Mouse (Mus musculus) limb, embryonic 13.5 days (tissue): ENCODE results near the gene Tmem41a. TPM values are rescaled to one million over a fixed set of nuclear protein-coding genes. Genes with fewer than 3 reads are reported as not detected.
"Not testable (repeated sequence)": the region's sequence is repeated elsewhere in the genome, so short reads cannot be mapped to it uniquely, and the experiment has no call there.

ENCODE experiments used
- ATAC-seq: fragments of 200-750 bp; cut with Nextera tagmentation; 2 replicates; pipeline ENCODE4 v1.8.0; 2017; ENCODE audit warnings: low read depth, moderate number of reproducible peaks, moderate TSS enrichment; ENCODE audit not compliant: low FRiP score
- H3K27ac ChIP-seq: fragments of 300-500 bp; sonication (generic); 2 replicates; pipeline ENCODE4 v1.5.1; 2015; ENCODE audit warnings: inconsistent platforms, mild to moderate bottlenecking, moderate library complexity
- H3K27me3 ChIP-seq: fragments of 300-500 bp; sonication (generic); 2 replicates; pipeline ENCODE4 v1.6.1; 2015; ENCODE audit warnings: mild to moderate bottlenecking, inconsistent platforms
- H3K36me3 ChIP-seq: fragments of 300-500 bp; sonication (generic); 2 replicates; pipeline ENCODE4 v1.6.1; 2015; ENCODE audit warnings: inconsistent platforms, mild to moderate bottlenecking, moderate library complexity
- H3K4me1 ChIP-seq: fragments of 300-500 bp; sonication (generic); 2 replicates; pipeline ENCODE4 v1.6.1; 2015; ENCODE audit warnings: inconsistent platforms
- H3K4me2 ChIP-seq: fragments of 300-500 bp; sonication (generic); replicated peaks from 2 replicates; pipeline ENCODE4 v1.6.1; 2015; ENCODE audit warnings: inconsistent platforms, mild to moderate bottlenecking, moderate library complexity
- H3K4me3 ChIP-seq: fragments of 300-500 bp; sonication (generic); 2 replicates; pipeline ENCODE4 v1.5.1; 2015; ENCODE audit warnings: moderate library complexity, mild to moderate bottlenecking, inconsistent platforms
- H3K9ac ChIP-seq: fragments of 300-500 bp; sonication (generic); 2 replicates; pipeline ENCODE4 v1.6.1; 2015; ENCODE audit warnings: mild to moderate bottlenecking, inconsistent platforms
- H3K9me3 ChIP-seq: fragments of 300-500 bp; sonication (generic); 2 replicates; pipeline ENCODE4 v1.6.1; 2016; ENCODE audit warnings: inconsistent platforms
- WGBS: fragments of 180-500 bp; shearing (Covaris S2); methylation state at CpG from one replicate; pipeline ENCODE4 v1.1.7; 2015; 5-methylcytosine and 5-hydroxymethylcytosine counted together
- polyA plus RNA-seq: library from polyadenylated mRNA; unstranded; fragments of >200 nt; fragmentation: Nextera tagmentation; extraction: Ambion mirVana; gene quantifications from 2 replicates; pipeline ENCODE4 v1.2.1, GENCODE M21; 2015

Gene Tmem41a
- 34.5 and 35.9 TPM in 2 replicates for polyA plus RNA-seq

DNA sequence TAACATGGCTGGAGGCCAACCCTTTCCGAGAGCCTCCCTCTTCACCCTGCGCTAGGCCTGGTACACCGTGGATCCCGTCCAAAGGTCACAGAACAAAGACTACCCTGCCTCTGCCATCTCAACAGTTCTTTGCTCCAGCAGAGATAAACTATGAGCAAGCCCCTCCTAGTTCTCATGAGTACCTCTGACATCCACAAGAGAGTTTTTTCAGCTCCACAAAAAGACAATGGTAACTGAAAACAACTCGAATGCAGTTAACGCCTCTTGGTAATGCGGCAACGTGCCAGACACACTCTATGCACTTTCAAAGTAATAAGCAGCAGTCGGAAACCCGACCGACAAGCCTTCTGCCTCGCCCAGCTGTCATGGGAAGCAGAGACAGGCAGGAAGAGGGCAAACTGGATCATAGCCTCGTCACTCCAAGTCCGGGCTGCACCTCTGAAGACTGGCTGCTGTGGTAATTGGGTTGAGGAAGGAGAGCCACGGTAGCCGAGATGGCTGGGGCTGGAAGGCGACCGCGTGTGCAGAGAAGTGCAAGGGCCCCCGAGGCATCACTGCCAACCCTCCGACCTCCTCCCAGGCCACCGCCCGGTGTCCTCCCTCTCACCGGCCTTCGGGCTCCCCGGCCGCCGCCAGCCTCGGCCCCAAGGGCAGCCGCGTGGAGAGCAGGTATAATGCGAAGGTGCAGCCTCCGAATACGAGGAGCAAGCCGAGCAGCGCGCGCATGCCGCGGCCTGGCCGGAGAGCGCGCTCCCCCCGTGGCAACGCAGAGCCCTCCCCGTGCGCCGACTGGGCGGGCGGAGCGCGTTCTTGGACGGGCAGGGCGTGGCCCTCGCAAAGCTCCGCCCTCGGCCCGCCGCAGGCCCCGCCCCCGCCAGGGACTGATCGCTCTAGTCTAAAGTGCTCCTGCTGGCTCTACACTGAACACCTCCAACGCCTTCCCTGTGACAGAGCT lies at the start of gene Tmem41a:
Tmem41a (minus strand) TSS at position 792 of the 955 bp plus-strand sequence.
- Histone ChIP-seq H3K36me3 (no peaks in the 10 kb centered on the region; the same call in 1 of the 2 replicates), H3K4me1 (peaks cover 9% of the 10 kb centered on the region), H3K4me2 (peak within 1 kb of the TSS; percentile 83), H3K27ac (no peak within 1 kb of the TSS), H3K4me3 (peak within 1 kb of the TSS; percentile 59), H3K9me3 (no peaks in the 10 kb centered on the region), H3K27me3 (no peaks in the 10 kb centered on the region), H3K9ac (peak within 1 kb of the TSS; percentile 82)
- ATAC-seq = peak; percentile 97
- 1% methylated on average over 61 of the region's 63 CpGs for WGBS

DNA sequence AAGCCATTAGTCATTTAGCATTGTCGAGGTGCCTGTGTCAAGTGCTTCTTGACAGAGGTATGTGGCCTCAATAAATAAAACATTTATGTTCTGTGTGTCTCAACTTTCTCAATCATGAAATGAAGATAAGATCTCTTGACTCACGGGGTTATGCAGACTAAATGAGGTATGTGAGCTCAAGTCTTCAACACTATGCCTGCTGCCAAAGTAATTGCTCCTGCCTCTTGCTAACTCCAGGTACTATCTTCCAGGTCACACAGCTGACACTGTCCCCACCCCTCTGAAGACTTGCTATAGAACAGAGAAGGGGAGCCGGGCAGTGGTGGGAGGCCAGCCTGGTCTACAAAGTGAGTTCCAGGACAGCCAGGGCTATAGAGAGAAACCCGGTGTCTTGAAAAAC lies 49.0 kb upstream of the Tmem41a start:
- 57% methylated on average over 4 of the region's 4 CpGs for WGBS
- Histone ChIP-seq H3K27ac (no peak overlapping the region), H3K4me3 (no peak overlapping the region), H3K9me3 (no peaks in the 10 kb centered on the region), H3K4me1 (peaks cover 5% of the 10 kb centered on the region; the same call in 1 of the 2 replicates), H3K9ac (no peak overlapping the region), H3K27me3 (peaks cover 5% of the 10 kb centered on the region), H3K36me3 (no peaks in the 10 kb centered on the region), H3K4me2 (no peak overlapping the region)
- no peak for ATAC-seq

DNA sequence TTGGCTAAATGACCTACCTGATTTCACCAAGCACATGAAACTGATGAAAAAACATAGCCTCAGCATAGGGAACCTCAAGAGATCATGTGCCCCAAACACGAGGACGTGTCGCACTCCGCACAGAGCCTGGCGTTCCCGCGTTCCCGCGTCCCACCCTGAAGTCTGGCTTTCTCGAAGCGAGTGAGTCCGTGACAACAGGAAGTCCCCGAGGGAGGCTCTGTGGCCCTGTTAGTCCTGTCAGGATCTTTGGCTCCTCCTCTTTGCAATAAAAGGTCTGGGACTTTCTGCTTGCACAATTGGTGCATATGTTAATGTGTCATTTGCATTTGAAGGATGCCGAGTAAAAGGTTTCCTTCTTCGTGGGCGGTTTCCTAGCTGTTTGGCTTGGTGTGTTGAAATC lies 48.0 kb upstream of the Tmem41a start, which contains the start of gene Liph:
Liph (minus strand) TSS at position 360 of the 400 bp plus-strand sequence.
- Histone ChIP-seq H3K9ac (no peak within 1 kb of the TSS), H3K27ac (no peak within 1 kb of the TSS), H3K4me2 (peak within 1 kb of the TSS; percentile 55), H3K4me3 (peak within 1 kb of the TSS; percentile 24), H3K36me3 (no peaks in the 10 kb centered on the region), H3K27me3 (peaks cover 5% of the 10 kb centered on the region), H3K4me1 (peaks cover 5% of the 10 kb centered on the region; the same call in 1 of the 2 replicates), H3K9me3 (no peaks in the 10 kb centered on the region)
- WGBS = 9% methylated on average over 16 of the region's 16 CpGs
- no peak for ATAC-seq

DNA sequence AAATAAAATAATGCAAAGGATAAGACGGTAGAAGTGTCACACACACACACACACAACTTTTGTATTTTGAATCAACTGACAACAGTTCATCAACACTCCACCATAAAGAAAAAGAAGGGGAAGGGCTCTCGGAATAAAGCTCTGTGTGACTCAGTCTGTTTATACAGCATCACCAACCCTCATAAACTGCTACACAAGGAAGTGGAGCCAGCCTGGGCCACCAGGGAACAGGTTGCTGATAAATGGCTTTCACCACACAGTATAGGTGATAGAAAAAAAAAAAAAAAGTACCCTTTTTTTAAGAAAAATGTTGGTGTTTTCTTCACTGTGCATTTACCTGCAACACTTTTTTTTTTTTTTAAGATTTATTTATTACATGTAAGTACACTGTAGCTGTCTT lies 44.4 kb upstream of the Tmem41a start:
- Histone ChIP-seq H3K36me3 (no peaks in the 10 kb centered on the region), H3K27ac (no peak overlapping the region), H3K4me3 (no peak overlapping the region), H3K4me2 (no peak overlapping the region), H3K9me3 (no peaks in the 10 kb centered on the region), H3K9ac (no peak overlapping the region), H3K4me1 (peaks cover 5% of the 10 kb centered on the region; the same call in 1 of the 2 replicates), H3K27me3 (peaks cover 5% of the 10 kb centered on the region)
- WGBS = 67% methylated on average over 2 of the region's 2 CpGs
- ATAC-seq = no peak

DNA sequence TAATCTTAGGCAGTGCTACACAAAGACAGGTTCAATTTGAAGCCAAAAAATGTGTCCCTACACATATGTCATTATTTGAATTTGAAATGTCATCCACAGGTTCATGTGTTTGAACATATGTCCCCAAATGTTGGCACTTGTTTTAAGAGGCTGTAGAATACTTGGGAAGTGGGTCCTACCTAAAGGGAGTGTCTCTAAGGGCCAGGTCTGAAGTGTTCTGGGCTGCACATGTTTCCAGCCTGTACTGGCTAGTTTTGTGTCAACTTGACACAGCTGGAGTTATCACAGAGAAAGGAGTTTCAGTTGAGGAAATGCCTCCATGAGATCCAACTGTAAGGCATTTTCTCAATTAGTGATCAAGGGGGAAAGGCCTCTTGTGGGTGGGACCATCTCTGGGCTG lies 43.5 kb upstream of the Tmem41a start:
- H3K4me2 ChIP-seq, H3K27ac ChIP-seq, ATAC-seq, H3K36me3 ChIP-seq, H3K4me1 ChIP-seq, H3K4me3 ChIP-seq, H3K9ac ChIP-seq, H3K27me3 ChIP-seq, H3K9me3 ChIP-seq: not testable (repeated sequence)

DNA sequence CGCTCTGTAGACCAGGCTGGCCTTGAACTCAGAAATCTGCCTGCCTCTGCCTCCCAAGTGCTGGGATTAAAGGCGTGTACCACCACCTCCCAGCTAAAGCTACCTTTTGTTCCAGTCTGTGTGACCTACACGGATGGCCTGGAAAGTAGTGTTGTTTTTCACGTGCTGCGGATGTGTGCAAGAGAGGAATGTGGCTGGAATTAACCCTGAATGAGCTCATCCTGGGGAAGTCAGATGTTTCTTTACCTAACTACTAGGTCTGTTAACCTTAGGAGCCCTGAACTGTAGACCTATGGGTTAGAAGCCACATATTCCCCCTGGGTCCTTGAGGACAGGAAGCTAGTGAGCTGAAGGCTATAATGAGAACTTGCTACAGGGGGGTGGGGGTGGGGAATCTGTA lies 40.6 kb upstream of the Tmem41a start:
- ATAC-seq = no peak
- WGBS = 60% methylated on average over 5 of the region's 5 CpGs

DNA sequence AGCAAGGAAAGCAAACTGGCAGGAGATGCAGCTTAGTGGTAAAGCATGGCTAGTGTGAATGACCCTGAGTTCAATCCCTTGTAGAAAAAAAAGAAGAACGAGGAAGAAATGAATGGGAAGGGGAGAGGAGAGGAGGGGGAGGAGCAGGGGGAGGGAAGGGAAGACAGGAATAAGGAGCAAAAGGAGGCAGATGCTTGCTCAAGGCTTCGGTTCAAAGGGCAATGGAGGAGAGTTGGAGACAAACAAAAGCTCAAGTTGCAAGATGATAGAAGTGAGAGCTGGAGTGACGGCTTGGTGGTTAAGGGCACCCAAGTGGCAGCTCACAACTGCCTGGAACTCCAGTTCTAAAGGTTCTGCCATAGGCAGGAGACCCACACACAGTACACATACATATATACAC lies 38.8 kb upstream of the Tmem41a start:
- Histone ChIP-seq H3K4me2 (no peak overlapping the region), H3K4me1 (no peaks in the 10 kb centered on the region), H3K4me3 (no peak overlapping the region), H3K27me3 (no peaks in the 10 kb centered on the region), H3K36me3 (no peaks in the 10 kb centered on the region), H3K27ac (no peak overlapping the region), H3K9ac (no peak overlapping the region), H3K9me3 (no peaks in the 10 kb centered on the region)
- ATAC-seq = no peak
- WGBS = 42% methylated on average over 3 of the region's 3 CpGs

More for the DNA sequence above, 40.6 kb upstream of the Tmem41a start:
- no peak overlapping the region for H3K4me3 ChIP-seq
- H3K4me1 ChIP-seq = no peaks in the 10 kb centered on the region
- no peaks in the 10 kb centered on the region for H3K36me3 ChIP-seq
- H3K27ac ChIP-seq = no peak overlapping the region
- H3K9ac ChIP-seq = no peak overlapping the region
- H3K4me2 ChIP-seq = no peak overlapping the region
- no peaks in the 10 kb centered on the region for H3K9me3 ChIP-seq
- H3K27me3 ChIP-seq = no peaks in the 10 kb centered on the region

DNA sequence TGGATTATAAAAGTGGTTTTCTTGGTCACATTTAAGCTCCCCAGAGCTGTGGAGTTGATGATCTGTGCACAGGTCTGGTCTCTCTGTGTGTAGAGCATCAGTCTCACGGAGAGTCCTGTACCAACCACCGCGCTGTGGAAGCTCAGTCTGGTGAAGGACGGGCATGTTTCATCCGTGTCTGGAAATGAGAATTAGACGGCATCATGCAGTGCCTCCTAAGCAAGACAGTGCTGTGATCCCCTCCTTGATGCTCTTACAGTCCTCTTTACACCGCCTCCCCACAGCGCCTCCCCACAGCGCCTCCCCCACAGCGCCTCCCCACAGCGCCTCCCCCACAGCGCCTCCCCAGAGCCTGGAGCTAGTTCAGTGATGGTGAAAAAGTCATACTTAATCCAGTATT lies 36.7 kb upstream of the Tmem41a start:
- Histone ChIP-seq H3K4me2 (no peak overlapping the region), H3K27me3 (no peaks in the 10 kb centered on the region), H3K9me3 (no peaks in the 10 kb centered on the region), H3K36me3 (no peaks in the 10 kb centered on the region), H3K9ac (no peak overlapping the region), H3K4me1 (no peaks in the 10 kb centered on the region), H3K27ac (no peak overlapping the region), H3K4me3 (no peak overlapping the region)
- 89% methylated on average over 12 of the region's 12 CpGs for WGBS
- ATAC-seq = no peak

DNA sequence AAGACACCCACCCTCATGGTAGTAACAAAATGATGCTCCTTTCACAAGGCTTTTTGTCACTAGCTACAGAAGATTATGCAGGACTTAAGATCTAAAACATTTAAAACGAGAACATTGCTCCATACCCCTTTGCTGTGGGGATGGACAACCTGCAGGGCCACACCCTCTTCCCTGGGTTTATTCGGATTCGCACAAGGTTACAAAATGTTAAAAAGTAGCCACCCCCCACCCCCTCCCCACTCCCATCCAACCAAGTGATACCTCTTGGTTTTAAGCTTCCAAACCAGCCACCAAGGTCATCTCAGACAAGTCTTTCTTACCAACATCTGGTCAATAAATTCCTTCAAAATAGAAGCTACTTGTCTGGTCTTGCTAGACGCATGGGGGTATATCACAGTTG lies 36.2 kb upstream of the Tmem41a start:
- no peaks in the 10 kb centered on the region for H3K36me3 ChIP-seq
- H3K9me3 ChIP-seq = no peaks in the 10 kb centered on the region
- no peaks in the 10 kb centered on the region for H3K27me3 ChIP-seq
- 90% methylated on average over 4 of the region's 4 CpGs for WGBS
- no peak overlapping the region for H3K27ac ChIP-seq
- no peaks in the 10 kb centered on the region for H3K4me1 ChIP-seq
- H3K9ac ChIP-seq = no peak overlapping the region
- no peak overlapping the region for H3K4me3 ChIP-seq
- no peak overlapping the region for H3K4me2 ChIP-seq
- no peak for ATAC-seq

DNA sequence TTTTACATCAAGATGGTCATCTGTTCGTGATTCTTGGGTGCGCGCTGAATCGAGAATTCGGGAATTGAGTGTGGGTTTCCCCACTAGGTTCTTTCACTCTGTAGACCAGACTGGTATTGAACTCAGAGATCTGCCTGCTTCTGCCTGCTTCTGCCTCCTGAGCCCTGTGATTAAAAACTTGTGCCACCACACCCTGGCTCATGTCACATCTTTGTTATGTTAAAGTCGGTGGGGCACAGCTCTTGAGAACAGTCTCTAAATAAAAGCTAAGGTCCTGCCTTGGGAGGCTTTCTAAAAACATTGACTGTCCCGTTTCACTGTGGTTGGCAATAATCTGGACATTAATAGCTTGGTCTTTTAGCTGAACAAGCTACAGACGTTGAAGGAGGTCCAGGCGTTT lies 35.8 kb upstream of the Tmem41a start:
- Histone ChIP-seq H3K4me2 (no peak overlapping the region), H3K4me3 (no peak overlapping the region), H3K9ac (no peak overlapping the region), H3K4me1 (no peaks in the 10 kb centered on the region), H3K36me3 (no peaks in the 10 kb centered on the region), H3K27ac (no peak overlapping the region), H3K27me3 (no peaks in the 10 kb centered on the region), H3K9me3 (no peaks in the 10 kb centered on the region)
- WGBS = 90% methylated on average over 9 of the region's 9 CpGs
- ATAC-seq = no peak

DNA sequence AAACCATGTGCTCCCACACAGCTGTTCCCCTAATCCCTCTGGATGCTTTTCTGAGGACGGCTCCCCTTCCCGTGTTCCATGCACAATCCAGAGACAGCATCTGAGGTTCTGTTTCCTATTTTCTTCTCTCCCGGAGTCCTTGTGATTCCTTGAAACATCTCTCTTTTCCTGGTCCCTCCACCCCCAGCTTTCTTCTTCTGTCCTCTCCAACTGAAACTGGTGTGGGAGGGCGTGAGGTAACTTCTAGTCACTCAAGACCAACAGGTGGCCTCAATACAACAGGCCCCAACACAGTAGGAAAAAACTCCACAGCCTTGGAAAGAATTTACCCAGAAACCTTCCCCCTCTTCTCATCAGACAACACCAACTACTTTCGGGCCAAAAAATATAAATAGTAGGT lies 30.0 kb upstream of the Tmem41a start:
- no peak overlapping the region for H3K4me2 ChIP-seq
- H3K4me3 ChIP-seq = no peak overlapping the region
- no peak for ATAC-seq
- 62% methylated on average over 5 of the region's 5 CpGs for WGBS
- H3K9me3 ChIP-seq = no peaks in the 10 kb centered on the region
- peaks cover 15% of the 10 kb centered on the region for H3K27me3 ChIP-seq
- H3K27ac ChIP-seq = no peak overlapping the region
- H3K4me1 ChIP-seq = peaks cover 4% of the 10 kb centered on the region
- H3K36me3 ChIP-seq = no peaks in the 10 kb centered on the region
- no peak overlapping the region for H3K9ac ChIP-seq

DNA sequence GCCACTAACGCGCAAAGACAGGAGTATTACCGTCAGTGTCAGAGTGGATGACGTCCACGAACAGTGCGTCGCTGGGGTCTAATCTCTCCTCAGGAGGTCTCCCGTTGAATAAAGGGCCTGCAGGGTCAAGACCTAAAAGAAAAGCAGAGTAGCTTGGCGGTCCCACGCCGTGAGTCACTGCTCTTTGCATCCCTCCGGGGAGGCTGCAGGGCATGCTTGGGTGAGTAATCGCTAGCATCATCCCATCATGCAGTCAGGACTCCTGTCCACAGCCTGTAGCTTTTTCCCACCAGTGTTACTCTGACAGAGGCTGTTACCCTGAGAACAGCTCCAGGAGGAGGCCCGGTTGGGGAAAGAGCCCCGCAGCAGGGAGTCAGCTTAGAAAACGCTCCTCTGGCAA lies 28.9 kb upstream of the Tmem41a start:
- ATAC-seq = no peak
- H3K27ac ChIP-seq = no peak overlapping the region
- peak overlapping the region; percentile 39; the same call in 1 of the 2 replicates for H3K9ac ChIP-seq
- H3K9me3 ChIP-seq = no peaks in the 10 kb centered on the region
- peaks cover 4% of the 10 kb centered on the region for H3K4me1 ChIP-seq
- H3K36me3 ChIP-seq = no peaks in the 10 kb centered on the region
- peak overlapping the region; percentile 47 for H3K4me2 ChIP-seq
- peaks cover 15% of the 10 kb centered on the region for H3K27me3 ChIP-seq
- WGBS = 5% methylated on average over 16 of the region's 16 CpGs
- H3K4me3 ChIP-seq = peak overlapping the region; percentile 11; the same call in 1 of the 2 replicates
